Mouse (Mus musculus): ENCODE results near the gene Nelfb. TPM values are rescaled to one million over a fixed set of nuclear protein-coding genes. Genes with fewer than 3 reads are reported as not detected.

Gene Nelfb
- polyA plus RNA-seq, 1 experiment from 2014 or later: 131 TPM

DNA sequence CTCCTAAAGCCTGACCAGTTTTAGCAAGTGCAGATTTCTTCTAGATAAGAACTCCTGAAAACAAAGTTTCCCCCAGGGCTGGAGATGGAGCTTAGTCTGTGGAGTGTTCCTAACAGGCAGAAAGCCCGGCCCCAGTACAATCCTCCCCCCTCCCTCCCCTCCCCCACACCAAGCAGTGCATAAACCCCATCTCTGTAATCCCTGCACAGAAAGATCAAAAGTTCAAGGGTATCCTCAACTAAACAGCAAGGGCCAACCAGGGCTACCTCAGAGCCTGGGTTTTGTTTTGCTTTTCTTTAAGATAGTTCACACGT is 42.7 kb downstream of the Nelfb start:
- no peak for DNase-seq (ENCODE audit: low spot score)
- Histone ChIP-seq H3K9me3 (replicated peaks) (no peaks in the 10 kb centered on the region), H3K27me3 (ENCODE audit: low read depth, poor library complexity, severe bottlenecking) (peaks cover 7% of the 10 kb centered on the region; the same call in 1 of the 2 replicates), H3K4me3 (peak overlapping the region; percentile 57), H3K36me3 (no peaks in the 10 kb centered on the region), H3K4me1 (peaks cover 96% of the 10 kb centered on the region), H3K27ac (replicated peaks) (peak overlapping the region; percentile 98)
- WGBS: 6% methylated on average over 2 of the region's 2 CpGs

GRCm38 (mm10) chr2:25167919-25168664 is 43.2 kb downstream of the Nelfb start:
- Histone ChIP-seq H3K36me3 (no peaks in the 10 kb centered on the region), H3K4me1 (peaks cover 96% of the 10 kb centered on the region), H3K9me3 (replicated peaks) (no peaks in the 10 kb centered on the region), H3K4me3 (peak overlapping the region; percentile 57), H3K27me3 (ENCODE audit: low read depth, poor library complexity, severe bottlenecking) (peaks cover 7% of the 10 kb centered on the region; the same call in 1 of the 2 replicates), H3K27ac (replicated peaks) (peak overlapping the region; percentile 98)
- peak; percentile 91 for DNase-seq (ENCODE audit: low spot score)
- under 1% methylated on average over 38 of the region's 41 CpGs for WGBS

DNA sequence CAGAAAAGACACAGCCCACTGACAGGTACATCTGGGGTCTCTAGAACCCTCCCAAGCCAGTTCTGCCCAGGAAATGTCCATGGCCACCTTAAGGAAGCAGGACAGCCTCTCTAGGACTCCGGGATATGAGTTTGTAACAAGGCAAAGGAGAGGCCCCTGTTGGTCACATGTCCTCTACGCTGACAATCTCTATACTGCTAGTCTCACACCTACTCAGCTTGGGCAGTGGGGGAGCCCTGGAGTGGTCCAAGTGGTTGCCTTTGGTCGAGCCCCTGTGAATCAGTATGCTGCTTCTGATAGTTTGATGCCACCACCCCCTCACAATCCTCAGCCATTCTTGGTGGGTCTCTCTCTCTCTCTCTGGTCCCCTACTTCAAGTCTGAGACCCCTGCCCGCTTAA is 43.8 kb downstream of the Nelfb start:
- Histone ChIP-seq H3K27ac (replicated peaks) (peak overlapping the region; percentile 98), H3K4me3 (peak overlapping the region; percentile 57), H3K4me1 (peaks cover 95% of the 10 kb centered on the region), H3K36me3 (no peaks in the 10 kb centered on the region), H3K27me3 (ENCODE audit: low read depth, poor library complexity, severe bottlenecking) (peaks cover 8% of the 10 kb centered on the region; the same call in 1 of the 2 replicates), H3K9me3 (replicated peaks) (no peaks in the 10 kb centered on the region)
- 25% methylated on average over 4 of the region's 4 CpGs for WGBS
- DNase-seq (ENCODE audit: low spot score): no peak

DNA sequence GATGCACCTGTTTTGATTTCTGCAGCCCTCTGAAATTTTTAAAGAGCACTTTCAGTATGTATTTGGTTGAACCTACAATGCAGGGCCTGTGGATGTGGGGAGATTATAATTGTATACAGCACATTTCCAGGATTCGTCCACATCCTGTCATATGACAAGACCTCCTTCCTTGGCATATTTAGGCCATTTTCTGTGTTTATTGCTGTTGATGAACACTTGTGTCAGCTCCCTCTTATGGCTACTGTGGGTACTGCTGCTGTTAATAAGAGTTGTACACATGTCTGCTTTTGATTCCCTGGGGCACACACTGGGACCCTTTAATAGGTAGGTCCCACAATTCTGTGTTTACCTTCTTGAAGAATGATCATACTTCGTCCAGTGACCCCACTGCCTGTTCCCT is 53.6 kb downstream of the Nelfb start:
- Histone ChIP-seq H3K36me3 (no peaks in the 10 kb centered on the region), H3K4me1 (peaks cover 1% of the 10 kb centered on the region), H3K27me3 (ENCODE audit: low read depth, poor library complexity, severe bottlenecking) (0 out of 2 replicates have a peak, but pooled peaks cover 6% of the 10 kb centered on the region), H3K9me3 (replicated peaks) (no peaks in the 10 kb centered on the region), H3K4me3 (no peak overlapping the region), H3K27ac (replicated peaks) (no peak overlapping the region)
- 50% methylated on average over 2 of the region's 2 CpGs for WGBS
- DNase-seq (ENCODE audit: low spot score): no peak

DNA sequence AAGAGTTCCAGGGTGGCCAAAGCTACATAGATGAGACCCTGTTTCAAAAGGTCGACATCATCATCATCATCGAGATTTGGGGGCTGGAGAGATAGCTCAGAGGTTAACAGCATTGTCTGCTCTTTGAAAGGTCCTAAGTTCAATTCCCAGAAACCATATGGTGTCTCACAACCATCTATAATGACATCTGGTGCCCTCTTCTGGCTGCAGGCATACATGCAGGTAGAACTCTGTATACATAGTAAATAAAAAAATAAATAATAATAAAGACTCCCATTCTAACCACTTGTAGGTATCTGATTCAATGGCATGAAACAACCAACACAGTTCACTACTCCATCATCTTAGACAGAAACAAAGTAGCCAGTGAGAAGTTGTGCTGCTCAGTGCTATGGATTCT is 54.3 kb downstream of the Nelfb start:
- Histone ChIP-seq H3K27ac (replicated peaks) (no peak overlapping the region), H3K27me3 (ENCODE audit: low read depth, poor library complexity, severe bottlenecking) (no peaks in the 10 kb centered on the region), H3K36me3 (no peaks in the 10 kb centered on the region), H3K4me3 (no peak overlapping the region), H3K9me3 (replicated peaks) (no peaks in the 10 kb centered on the region), H3K4me1 (no peaks in the 10 kb centered on the region)
- DNase-seq (ENCODE audit: low spot score): no peak
- WGBS: 48% methylated on average over 2 of the region's 2 CpGs

GRCm38 (mm10) chr2:25156177-25156576 is 55.1 kb downstream of the Nelfb start:
- no peaks in the 10 kb centered on the region for H3K9me3 ChIP-seq (replicated peaks)
- H3K27me3 ChIP-seq (ENCODE audit: low read depth, poor library complexity, severe bottlenecking): no peaks in the 10 kb centered on the region
- WGBS: 85% methylated on average over 3 of the region's 3 CpGs
- H3K4me3 ChIP-seq: no peak overlapping the region
- no peak overlapping the region for H3K27ac ChIP-seq (replicated peaks)
- H3K4me1 ChIP-seq: no peaks in the 10 kb centered on the region
- no peak for DNase-seq (ENCODE audit: low spot score)
- no peaks in the 10 kb centered on the region for H3K36me3 ChIP-seq

DNA sequence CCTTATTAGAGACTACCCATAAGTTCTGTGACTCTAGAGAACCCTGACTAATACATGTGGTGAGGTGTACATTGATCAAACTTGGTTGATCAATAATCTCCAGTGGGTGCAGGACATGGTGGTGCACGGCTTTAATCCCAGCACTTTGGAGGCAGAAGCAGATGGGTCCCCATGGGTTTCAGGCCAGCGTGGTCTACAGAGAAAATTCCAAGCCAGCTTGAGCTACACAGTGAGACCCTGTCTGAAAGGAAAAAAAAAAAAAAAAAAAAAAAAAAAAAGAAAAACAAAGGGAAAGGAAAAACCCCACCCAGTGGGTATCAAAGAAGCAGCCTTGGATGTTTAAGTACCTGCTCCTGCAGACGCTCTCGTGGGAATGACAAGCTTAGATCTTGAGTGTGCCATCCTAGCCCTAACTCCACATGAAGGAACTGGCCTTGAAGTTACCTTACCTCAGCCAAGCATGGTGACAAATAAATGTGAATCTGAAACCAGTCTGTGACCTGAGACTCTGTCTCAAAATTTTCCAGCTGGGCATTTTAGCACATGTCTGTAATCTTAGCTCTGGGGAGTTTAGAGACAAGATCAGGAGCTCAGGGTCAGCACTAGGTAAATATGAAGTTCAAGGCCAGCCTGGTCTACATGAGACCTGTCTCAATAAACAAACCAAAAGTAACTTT is 59.9 kb downstream of the Nelfb start:
- no peak overlapping the region for H3K4me3 ChIP-seq
- no peaks in the 10 kb centered on the region for H3K27me3 ChIP-seq (ENCODE audit: low read depth, poor library complexity, severe bottlenecking)
- H3K4me1 ChIP-seq: no peaks in the 10 kb centered on the region
- DNase-seq (ENCODE audit: low spot score): no peak
- 77% methylated on average over 4 of the region's 4 CpGs for WGBS
- no peaks in the 10 kb centered on the region for H3K36me3 ChIP-seq
- no peak overlapping the region for H3K27ac ChIP-seq (replicated peaks)
- no peaks in the 10 kb centered on the region for H3K9me3 ChIP-seq (replicated peaks)

Other genes with a start within 250 kb of the Nelfb start
- gene Dph7, start 249.1 kb downstream of the Nelfb start, polyA plus RNA-seq (2016; fragmentation: Nextera tagmentation; extraction: Ambion mirVana): 33.9 and 36.3 TPM in 2 replicates
- 139 and 143 TPM in 2 replicates for gene Mrpl41, start 236.4 kb downstream of the Nelfb start, polyA plus RNA-seq (2016; fragmentation: Nextera tagmentation; extraction: Ambion mirVana)
- 5.0 and 5.3 TPM in 2 replicates for gene Pnpla7, start 235.5 kb downstream of the Nelfb start, polyA plus RNA-seq (2016; fragmentation: Nextera tagmentation; extraction: Ambion mirVana)
- 66.4 and 84.9 TPM in 2 replicates for gene Nsmf, start 157.1 kb downstream of the Nelfb start, polyA plus RNA-seq (2016; fragmentation: Nextera tagmentation; extraction: Ambion mirVana)
- not detected in 2 replicates for gene Entpd8, start 131.2 kb downstream of the Nelfb start, polyA plus RNA-seq (2016; fragmentation: Nextera tagmentation; extraction: Ambion mirVana)
- gene Noxa1, start 116.3 kb downstream of the Nelfb start, polyA plus RNA-seq (2016; fragmentation: Nextera tagmentation; extraction: Ambion mirVana): 0.09 TPM in 1 of 2 replicates, not detected in the other
- 65.8 and 74.1 TPM in 2 replicates for gene Nrarp, start 30.7 kb downstream of the Nelfb start, polyA plus RNA-seq (2016; fragmentation: Nextera tagmentation; extraction: Ambion mirVana)
- 1.3 and 1.9 TPM in 2 replicates for gene Tor4a, start 14.6 kb downstream of the Nelfb start, polyA plus RNA-seq (2016; fragmentation: Nextera tagmentation; extraction: Ambion mirVana)
- gene Stpg3, start 3.1 kb upstream of the Nelfb start, polyA plus RNA-seq (2016; fragmentation: Nextera tagmentation; extraction: Ambion mirVana): not detected in 2 replicates
- 0.62 TPM in 1 of 2 replicates, not detected in the other for gene Fam166a, start 7.3 kb upstream of the Nelfb start, polyA plus RNA-seq (2016; fragmentation: Nextera tagmentation; extraction: Ambion mirVana)
- 682 and 743 TPM in 2 replicates for gene Tubb4b, start 13.2 kb upstream of the Nelfb start, polyA plus RNA-seq (2016; fragmentation: Nextera tagmentation; extraction: Ambion mirVana)
- gene Slc34a3, start 22.9 kb upstream of the Nelfb start, polyA plus RNA-seq (2016; fragmentation: Nextera tagmentation; extraction: Ambion mirVana): not detected in 2 replicates
- gene Rnf224, start 25.3 kb upstream of the Nelfb start, polyA plus RNA-seq (2016; fragmentation: Nextera tagmentation; extraction: Ambion mirVana): not detected in 2 replicates
- gene Rnf208, start 30.8 kb upstream of the Nelfb start, polyA plus RNA-seq (2016; fragmentation: Nextera tagmentation; extraction: Ambion mirVana): 28.3 and 32.0 TPM in 2 replicates
- 0.21 and 0.22 TPM in 2 replicates for gene Cysrt1, start 31.0 kb upstream of the Nelfb start, polyA plus RNA-seq (2016; fragmentation: Nextera tagmentation; extraction: Ambion mirVana)
- gene AL732309.1, start 35.4 kb upstream of the Nelfb start, polyA plus RNA-seq (2016; fragmentation: Nextera tagmentation; extraction: Ambion mirVana): 7.2 and 8.6 TPM in 2 replicates
- gene Tmem203, start 44.0 kb upstream of the Nelfb start, polyA plus RNA-seq (2016; fragmentation: Nextera tagmentation; extraction: Ambion mirVana): 19.1 and 20.2 TPM in 2 replicates
- gene Tprn, start 51.1 kb upstream of the Nelfb start, polyA plus RNA-seq (2016; fragmentation: Nextera tagmentation; extraction: Ambion mirVana): 7.5 and 7.8 TPM in 2 replicates
- 243 and 252 TPM in 2 replicates for gene Ssna1, start 60.9 kb upstream of the Nelfb start, polyA plus RNA-seq (2016; fragmentation: Nextera tagmentation; extraction: Ambion mirVana)
- gene Anapc2, start 61.0 kb upstream of the Nelfb start, polyA plus RNA-seq (2016; fragmentation: Nextera tagmentation; extraction: Ambion mirVana): 141 and 153 TPM in 2 replicates
- not detected in 2 replicates for gene Tmem210, start 76.7 kb upstream of the Nelfb start, polyA plus RNA-seq (2016; fragmentation: Nextera tagmentation; extraction: Ambion mirVana)
- gene Lrrc26, start 78.4 kb upstream of the Nelfb start, polyA plus RNA-seq (2016; fragmentation: Nextera tagmentation; extraction: Ambion mirVana): not detected in 2 replicates
- 1.5 and 1.8 TPM in 2 replicates for gene Grin1, start 107.7 kb upstream of the Nelfb start, polyA plus RNA-seq (2016; fragmentation: Nextera tagmentation; extraction: Ambion mirVana)
- 55.6 and 62.8 TPM in 2 replicates for gene Man1b1, start 120.8 kb upstream of the Nelfb start, polyA plus RNA-seq (2016; fragmentation: Nextera tagmentation; extraction: Ambion mirVana)
- 16.2 and 20.2 TPM in 2 replicates for gene Dpp7, start 144.9 kb upstream of the Nelfb start, polyA plus RNA-seq (2016; fragmentation: Nextera tagmentation; extraction: Ambion mirVana)
- 6.0 and 8.4 TPM in 2 replicates for gene Uap1l1, start 154.2 kb upstream of the Nelfb start, polyA plus RNA-seq (2016; fragmentation: Nextera tagmentation; extraction: Ambion mirVana)
- gene Sapcd2, start 160.8 kb upstream of the Nelfb start, polyA plus RNA-seq (2016; fragmentation: Nextera tagmentation; extraction: Ambion mirVana): 73.4 and 86.4 TPM in 2 replicates
- 0.26 TPM in 1 of 2 replicates, not detected in the other for gene Entpd2, start 184.4 kb upstream of the Nelfb start, polyA plus RNA-seq (2016; fragmentation: Nextera tagmentation; extraction: Ambion mirVana)
- gene Npdc1, start 187.9 kb upstream of the Nelfb start, polyA plus RNA-seq (2016; fragmentation: Nextera tagmentation; extraction: Ambion mirVana): 80.6 and 125 TPM in 2 replicates
- not detected in 2 replicates for gene Fut7, start 211.8 kb upstream of the Nelfb start, polyA plus RNA-seq (2016; fragmentation: Nextera tagmentation; extraction: Ambion mirVana)
- gene Abca2, start 217.2 kb upstream of the Nelfb start, polyA plus RNA-seq (2016; fragmentation: Nextera tagmentation; extraction: Ambion mirVana): 6.2 and 8.1 TPM in 2 replicates
- gene Clic3, start 245.3 kb upstream of the Nelfb start, polyA plus RNA-seq (2016; fragmentation: Nextera tagmentation; extraction: Ambion mirVana): 1.1 and 1.9 TPM in 2 replicates
- gene Paxx, start 249.6 kb upstream of the Nelfb start, polyA plus RNA-seq (2016; fragmentation: Nextera tagmentation; extraction: Ambion mirVana): 17.4 and 26.4 TPM in 2 replicates